Mouse (Mus musculus): ENCODE measurements around the gene Mon1b. TPM values are rescaled to one million over a fixed set of nuclear protein-coding genes. Genes with fewer than 3 reads are reported as not detected.

Mon1b gene
- total RNA-seq, 2 experiments from 2014 or later = 6.3 to 6.5 TPM

- DNase-seq = no peak
Measured at GRCm38 (mm10) chr8:113674611-113675010, 39.2 kb downstream of the Mon1b start.

DNA sequence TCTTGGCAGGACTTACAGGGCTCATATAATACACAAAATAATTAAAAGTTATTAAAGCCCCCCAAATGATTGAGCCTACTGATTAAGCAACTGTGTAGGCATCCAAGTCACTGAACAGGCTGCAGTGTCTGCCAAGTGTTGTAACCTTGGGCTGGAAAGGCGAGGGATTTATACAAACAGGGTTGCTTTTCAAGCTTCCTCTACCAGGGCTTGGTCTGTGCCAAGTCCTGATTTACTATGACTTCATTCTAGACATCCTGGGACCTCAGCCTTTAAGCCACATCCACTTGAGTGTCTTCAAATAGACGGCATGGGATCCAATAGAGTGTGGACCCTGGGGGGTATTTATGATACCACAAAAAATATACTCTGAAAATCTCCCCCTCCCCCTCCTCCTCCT lies 39.9 kb downstream of the Mon1b start:
- DNase-seq = no peak

DNA sequence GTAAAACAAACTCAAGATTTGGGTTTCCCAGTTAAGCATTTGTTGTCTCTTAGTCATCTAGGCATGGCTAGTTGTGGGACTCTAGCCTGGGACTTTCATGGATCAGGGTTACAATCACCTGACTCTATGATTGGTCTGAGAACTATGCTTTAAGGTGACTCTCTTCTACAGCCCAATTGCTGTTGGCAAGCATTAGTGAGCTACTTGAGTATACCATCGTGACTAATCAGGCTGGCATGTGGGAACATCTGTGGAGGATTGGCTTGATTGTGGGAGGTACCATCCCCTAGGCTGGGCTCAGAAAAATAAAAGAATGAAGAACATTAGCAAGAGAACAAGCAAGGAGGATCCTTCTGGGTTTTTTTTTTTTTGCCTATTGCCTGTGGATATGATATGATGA lies 41.4 kb downstream of the Mon1b start:
- DNase-seq = no peak

DNA sequence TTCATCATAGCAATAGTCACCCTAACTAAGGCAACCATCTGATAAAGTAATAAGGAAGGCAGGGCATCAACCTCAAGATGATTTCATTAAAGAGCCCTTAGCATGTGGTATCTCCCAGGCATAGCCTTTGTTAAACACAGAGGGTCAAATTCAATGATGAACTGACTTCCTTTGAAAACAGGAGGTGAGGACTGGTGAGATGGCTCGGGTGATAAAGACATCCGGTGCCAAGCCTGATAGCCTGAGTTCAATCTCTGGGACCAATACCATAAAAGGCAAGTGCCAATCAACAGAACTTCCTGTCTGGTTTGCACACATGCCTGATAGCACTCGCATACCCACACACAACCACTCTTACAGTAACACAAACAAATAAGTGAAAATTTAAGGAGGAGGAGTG lies 44.0 kb downstream of the Mon1b start:
- DNase-seq = no peak

DNA sequence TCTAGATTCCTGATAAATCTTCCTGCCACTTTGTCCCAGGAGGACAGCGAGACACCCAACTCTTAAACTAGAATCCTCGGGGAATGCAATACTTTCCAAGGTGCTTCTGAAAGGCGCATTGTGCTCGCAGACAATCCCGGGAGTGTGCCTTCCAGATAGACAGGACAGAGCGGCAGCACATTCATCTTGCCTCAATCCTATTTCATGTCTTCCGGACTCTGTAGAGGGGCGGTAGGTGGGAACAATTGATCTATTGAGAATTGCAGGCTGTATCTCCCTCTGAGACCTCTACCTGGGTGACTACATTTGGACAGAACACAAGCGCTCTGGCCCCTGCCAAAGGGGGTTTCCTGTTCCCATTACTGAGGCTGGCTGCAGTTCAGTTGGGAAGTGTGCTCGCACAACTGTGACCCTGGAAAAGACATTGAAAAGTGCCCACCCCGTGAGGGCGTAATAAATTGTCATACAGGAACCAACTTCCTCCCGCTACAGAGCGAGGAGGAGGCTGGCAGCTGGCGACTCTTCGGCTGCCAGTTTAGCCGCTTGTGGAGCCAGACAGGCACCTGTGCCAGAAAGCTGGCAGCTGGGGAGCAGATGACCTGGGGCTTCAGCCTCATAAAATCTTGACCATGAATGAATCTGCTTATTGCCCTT lies 52.6 kb downstream of the Mon1b start:
- no peak for DNase-seq

- no peak for DNase-seq
Measured at GRCm38 (mm10) chr8:113688543-113688915, 53.1 kb downstream of the Mon1b start.

DNA sequence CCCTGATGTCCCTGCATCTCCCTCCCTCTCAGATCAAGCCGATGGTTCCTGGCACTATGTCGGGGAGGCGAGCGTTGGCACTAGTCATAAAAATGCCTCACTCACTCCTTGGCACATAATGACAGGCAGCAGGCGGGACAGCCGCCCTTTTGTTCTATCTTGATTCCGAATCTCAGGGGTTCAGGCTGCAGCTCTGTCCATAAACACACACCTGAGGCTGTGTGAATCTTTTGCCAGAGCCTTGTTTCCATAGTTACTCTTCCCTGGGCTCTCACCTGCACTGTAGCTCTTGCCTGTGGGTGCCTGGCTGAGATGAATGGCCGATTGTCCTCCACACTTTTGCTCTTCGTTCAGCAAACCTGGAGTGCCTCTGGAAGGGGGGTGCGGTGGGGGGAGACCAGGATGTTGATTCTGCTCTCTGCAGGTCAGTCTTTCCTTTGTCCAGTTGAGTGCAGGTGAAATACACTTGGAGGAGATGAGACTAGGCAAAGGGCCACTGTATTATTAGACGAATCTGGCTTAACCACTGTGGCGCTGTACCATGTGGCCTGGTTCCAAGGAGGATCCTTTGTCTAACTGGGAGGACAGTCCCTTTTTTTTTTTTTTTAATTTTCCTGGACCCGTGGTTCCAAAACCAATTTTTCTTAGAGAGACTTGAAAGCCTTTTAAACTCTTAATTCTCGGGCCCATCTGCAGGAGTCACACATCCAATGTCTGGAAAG lies 56.4 kb downstream of the Mon1b start:
- no peak for DNase-seq

Other genes with a start within 250 kb of the Mon1b start
- gene Syce1l, start 7.6 kb downstream of the Mon1b start, total RNA-seq (2021) = not detected
- under 1 TPM; 0.12 to 0.20 TPM for gene Adamts18, start 213.2 kb downstream of the Mon1b start, total RNA-seq (2021)